Mouse (Mus musculus): ENCODE measurements at regions not wholly inside any gene's neighbourhood (a gene's known extent, or its start where the extent isn't known, plus 50 kb on each side); places are given as distances from the start of the nearest gene placed in this dataset.
"Not testable (repeated sequence)": the region's sequence is repeated elsewhere in the genome, so short reads cannot be mapped to it uniquely, and the experiment has no call there.

DNA sequence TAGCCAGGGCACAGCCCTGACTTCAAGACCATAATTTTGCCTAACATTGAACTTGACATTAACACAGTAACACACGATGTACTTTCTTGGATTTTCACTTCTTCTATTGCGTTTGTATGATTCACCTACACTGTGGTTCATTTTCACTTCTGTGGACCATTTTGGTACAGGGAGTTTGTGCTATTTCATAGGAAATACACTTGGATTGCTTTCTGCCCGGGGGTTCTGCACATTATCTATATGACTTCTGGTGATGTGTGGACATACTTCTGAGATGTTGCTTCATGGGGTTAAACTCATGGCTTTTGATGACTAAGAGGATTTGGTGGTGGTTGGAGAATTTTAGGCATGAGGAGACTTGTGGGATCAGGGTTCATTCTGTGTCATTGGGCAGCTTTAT is 640.4 kb upstream of the Gm19410 start:
- no peak for DNase-seq

DNA sequence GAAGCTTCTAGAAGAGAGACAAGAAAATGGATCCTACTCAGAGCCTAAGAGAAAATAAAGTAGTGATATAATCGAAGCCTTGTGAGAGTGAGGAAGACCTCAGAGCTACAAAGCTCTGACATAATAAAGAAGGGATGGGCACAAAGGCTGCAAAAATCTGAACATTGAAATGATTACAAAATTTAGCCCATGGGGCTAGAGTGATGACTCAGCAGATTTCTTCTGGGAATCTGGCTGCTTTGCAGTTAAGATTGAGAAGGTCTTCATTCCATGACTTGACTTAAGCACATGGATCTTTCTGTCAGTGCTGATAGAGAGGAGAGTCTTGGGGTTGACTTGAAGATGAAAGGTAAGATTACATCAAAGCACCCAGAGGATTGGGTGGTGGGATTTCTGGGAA is 633.3 kb upstream of the Gm19410 start:
- no peak for DNase-seq

DNA sequence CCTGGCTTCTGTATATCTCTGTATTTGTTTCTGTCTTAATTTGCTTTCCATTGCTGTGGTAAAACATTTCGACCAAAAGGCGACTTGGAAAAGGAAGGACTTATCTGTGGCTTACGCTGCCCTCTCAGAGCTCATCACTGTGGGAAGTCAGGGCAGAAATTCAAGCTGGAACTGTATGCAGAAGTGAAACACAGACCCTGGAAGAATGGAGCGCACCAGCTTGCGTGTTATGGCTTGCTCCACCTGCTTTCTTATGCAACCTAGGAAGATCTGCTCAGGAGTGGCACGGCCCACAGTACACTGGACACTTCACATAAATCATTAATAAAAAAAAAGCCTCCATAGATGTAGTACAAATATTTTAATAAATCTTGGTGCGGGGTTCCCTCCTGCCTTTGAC is 630.0 kb upstream of the Gm19410 start:
- no peak for DNase-seq

DNA sequence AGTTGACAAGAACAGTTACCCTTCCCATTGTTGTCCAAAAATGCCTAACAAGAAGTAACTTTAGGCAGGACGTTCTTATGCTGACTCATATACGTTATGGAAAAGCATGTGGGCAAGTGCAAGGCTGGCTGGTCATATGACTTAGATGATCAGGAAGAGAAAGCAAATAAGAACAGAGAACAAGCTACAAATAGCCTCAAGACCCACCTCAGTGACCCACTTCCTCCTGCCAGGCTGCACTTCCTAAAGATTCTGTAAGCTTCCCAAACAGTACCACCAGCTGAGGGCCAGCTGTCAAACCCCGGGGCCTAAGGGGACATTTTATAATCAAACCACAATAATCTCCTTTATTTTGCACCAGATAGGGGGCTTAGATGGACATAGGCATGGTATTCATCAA is 628.9 kb upstream of the Gm19410 start:
- DNase-seq, result no peak

DNA sequence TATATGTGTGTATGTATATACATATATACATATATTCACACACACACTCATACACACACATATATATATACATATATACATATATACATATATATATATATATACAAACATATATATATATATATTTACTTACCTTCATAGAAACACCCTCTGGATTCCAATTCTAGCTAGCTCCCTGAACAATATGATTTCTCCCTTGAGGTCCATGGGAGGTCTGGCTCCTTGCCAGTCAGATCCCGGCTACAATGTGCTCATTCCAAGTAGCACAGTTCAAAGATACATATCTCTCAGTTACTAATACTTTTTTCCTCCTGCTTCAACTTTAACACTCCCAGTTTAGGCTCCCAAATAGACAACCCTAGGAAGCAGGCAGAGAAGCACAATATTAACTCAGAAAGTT is 624.8 kb upstream of the Gm19410 start:
- DNase-seq, result no peak

DNA sequence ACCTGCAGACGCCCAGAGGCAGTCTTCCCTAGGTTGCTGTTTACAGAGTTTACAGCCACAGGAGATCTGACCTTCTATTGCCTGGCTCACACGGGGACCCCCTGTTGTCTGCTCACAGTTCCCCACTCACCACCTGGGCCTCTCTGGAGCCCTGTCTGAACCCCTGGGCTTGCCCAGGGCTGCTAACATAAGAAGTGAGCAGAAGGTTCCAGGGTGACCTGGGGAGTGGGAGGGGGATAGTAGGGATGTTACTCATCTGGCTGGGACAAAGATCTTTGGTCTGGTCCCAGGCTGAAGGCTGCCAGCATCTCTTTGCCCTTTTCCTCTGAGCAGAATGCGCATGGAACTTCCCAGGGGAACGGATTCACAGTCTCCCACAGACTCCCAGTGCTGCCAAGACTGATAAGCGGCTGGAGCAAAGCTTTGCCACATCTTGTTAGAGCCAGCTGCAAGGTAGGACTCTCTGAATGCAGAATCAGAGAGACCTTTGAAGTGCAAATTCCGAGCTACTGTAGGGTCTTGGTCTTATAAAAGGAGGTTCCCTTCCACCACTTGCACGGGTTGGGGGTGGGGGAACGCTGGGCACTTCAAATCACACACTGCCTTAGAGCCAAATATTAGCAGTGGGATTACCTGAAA is 622.5 kb upstream of the Gm19410 start:
- no peak for DNase-seq

DNA sequence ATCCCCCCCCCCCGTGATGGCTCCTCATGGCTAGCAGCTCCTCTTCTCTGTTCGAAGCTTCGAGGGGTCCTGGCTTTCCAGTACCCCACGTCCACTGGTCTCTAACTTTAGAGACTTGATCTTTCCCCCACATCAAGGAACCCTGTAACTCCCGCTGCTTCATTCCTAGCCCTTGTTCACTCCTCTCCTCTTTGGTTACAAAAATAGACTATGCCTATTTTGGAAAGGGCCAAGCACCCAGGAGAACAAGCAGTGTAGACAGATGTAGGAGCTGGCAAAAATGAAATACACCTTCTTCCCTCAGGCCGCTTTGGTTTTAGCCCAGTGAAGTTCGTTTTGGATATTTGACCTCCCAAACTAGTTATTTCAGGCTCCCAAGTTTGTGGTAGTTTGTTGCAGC is 621.9 kb upstream of the Gm19410 start:
- no peak for DNase-seq

DNA sequence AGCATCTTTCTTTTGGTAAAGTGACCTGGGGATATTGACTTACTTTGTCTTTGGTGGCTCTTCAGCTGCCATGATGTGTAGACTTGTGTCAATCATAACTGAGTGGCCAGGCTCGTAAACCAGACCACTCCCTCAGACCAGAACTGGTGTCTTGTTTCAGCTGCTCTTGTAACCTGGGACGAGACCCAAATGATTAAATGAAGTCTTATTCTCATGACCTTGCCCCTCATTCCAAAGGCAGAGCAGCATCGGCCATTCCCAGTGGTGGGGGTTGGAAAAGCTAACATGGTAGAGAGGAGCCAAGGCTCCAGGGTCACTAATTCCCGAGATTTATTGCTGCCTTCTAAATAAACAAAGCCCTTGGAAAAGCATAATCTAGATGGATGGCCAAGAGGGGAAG is 621.2 kb upstream of the Gm19410 start:
- DNase-seq, result no peak

DNA sequence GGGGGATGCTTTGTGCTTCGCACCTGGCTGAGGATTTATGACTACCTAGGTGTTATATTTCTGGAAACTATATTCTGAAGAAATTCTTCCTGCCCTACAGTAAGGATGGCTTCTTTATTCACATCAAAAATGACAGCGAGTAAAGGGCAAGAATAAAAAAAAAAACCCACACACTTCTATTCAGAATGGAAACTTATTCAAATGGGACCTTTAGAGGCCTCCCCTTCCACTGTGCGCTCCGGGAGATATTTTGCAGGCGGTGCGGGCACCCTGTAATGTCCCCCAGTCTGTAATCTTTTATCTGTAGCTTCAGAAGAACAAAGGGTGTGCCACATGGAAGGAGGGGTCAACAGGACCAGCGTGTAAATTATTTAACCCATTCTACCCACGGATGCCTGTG is 618.1 kb upstream of the Gm19410 start:
- DNase-seq, result no peak

DNA sequence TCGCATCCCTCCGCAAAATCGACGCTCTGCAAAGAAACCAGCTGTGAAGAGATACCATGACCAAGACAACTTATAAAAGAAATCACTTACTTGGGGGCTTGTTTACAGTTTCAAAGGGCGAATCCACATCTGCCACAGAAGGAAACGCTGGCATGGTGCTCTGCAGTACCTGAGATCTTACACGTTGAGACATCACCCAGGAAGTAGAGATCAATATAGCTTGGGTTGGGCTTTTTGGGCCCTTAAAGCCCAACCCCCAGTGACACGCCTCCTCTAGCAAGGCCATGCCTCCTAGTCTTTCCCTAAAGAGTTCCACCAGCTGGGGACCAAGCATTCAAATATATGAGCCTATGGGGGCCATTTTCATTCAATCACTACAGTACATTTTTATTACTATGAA is 617.6 kb upstream of the Gm19410 start:
- DNase-seq, result no peak

DNA sequence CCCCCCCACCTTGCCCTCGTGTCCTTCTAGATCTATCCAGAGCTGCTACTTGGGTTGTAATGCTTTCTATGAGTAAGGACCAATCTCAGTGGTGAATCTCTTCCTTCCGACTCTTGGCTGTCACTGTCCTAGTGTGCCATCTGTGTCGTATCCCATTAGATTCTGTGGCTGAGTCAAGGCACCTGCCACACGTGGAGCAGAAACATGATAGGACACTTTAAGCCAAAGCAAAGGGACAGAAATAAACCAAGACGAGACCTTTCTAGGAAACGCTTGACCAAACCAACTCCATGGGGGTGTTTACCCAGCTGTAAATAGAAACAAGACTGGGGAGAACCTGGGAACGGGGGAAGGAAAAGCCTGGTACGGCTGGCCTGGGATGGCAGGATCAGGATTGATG is 613.0 kb upstream of the Gm19410 start:
- no peak for DNase-seq

DNA sequence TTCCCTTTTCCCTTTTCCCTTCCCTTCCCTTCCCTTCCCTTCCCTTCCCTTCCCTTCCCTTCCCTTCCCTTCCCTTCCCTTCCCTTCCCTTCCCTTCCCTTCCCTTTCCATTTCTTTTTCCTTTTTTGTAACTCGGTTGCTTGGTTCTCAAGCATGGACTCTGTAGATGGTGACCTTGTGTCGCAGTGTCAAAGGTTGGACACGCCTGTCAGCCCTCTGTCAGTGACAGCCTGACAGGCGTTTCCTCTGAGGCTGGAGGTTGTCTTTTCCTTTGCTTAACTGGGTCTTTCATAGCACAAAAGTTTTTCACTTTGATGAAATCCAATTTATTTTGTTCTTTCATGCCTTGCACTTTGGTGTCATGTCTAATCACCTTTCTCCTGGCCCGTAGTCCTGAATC is 609.3 kb upstream of the Gm19410 start:
- no peak for DNase-seq

DNA sequence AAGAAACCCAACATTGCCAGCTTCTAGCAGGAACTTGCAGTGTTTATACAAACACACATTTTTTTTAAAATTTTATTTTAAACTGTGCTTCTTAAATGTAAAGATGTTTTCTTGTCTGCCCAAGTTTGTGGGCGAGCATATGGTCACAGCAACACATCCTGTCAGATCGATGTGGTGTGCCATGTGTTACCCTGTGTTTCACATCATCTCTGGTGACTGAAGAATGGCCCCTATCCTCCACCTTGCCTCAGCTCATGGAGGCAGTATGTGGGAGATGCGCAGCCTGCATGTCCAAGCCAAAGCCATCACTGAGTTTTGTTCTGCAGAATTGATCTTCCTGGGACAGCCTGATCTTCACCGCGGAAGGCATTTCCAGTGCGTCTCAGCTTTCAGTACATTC is 607.9 kb upstream of the Gm19410 start:
- DNase-seq, result no peak

DNA sequence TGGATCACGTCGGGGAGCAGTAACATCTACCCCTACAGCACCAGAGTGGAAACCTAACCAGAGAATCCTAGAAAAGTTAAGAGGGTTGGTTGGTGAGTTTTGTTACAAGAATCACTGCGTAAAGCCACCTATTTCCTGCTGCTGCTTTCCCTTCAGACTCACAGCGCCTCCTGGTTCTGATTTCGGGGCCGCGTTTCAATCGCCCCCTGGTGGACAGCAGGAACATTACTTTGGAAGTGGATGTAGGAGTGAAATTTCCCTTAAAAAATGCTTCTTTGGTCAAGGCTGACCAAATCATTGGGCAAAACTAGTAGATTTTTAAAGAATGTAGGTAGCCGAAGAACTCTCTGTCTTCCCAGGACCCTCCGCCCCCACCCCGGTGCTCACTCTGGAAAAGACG is 606.3 kb upstream of the Gm19410 start:
- DNase-seq, result peak; percentile 64

DNA sequence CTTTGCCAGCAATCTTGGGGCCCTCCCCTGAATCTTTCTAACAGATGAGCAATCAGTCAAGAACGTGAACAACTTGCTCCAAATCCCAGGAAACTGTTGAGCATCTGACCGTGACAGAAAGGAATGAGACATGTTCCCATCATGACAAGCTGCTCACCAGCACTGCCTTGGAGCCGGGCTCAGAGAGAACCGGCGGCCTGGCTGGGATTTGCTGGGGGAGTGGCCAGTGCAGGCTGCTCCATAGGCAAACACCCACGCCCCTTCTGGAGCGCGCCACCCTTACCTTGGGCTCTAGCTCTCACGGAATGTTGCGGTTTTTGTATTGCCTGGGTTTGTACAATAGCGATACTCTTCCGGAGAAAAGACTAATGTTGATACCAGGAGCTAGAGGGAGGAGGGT is 605.4 kb upstream of the Gm19410 start:
- DNase-seq, result no peak

DNA sequence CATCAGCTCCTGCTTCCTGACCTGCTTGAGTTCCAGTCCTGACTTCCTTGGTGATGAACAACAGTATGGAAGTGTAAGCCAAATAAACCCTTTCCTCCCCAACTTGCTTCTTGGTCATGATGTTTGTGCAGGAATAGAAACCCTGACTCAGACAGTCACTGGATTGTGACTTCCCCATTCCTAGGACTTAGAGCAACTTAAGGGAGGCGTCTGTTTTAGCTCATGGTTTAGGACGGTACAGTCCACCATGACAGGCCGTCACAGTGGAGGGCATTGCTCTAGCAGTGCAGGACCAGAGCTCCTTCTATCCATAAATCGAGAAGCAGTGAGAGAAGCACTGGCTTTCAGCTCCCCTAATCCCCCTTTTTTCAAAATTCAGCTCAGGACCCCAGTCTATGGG is 603.4 kb upstream of the Gm19410 start:
- DNase-seq, result not testable (repeated sequence)

DNA sequence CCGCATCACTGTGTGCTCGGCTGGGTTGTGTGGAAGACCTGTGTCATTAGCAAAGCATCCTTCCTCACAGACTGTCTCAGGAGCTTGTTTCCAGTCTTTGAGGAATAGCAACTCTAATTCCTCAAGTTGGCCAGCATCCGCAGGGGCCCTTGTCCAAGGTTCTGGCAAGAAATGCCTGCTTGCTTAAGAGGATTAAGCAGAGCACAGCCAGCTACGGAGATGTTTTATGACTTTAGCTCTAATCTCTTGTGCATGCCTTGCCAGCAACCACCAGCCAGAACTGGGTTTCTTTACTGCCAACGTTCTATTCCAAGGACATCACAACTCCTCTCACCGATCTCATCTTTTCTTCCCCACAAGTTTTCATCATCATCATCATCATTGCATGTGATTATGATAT is 599.0 kb upstream of the Gm19410 start:
- no peak for DNase-seq

DNA sequence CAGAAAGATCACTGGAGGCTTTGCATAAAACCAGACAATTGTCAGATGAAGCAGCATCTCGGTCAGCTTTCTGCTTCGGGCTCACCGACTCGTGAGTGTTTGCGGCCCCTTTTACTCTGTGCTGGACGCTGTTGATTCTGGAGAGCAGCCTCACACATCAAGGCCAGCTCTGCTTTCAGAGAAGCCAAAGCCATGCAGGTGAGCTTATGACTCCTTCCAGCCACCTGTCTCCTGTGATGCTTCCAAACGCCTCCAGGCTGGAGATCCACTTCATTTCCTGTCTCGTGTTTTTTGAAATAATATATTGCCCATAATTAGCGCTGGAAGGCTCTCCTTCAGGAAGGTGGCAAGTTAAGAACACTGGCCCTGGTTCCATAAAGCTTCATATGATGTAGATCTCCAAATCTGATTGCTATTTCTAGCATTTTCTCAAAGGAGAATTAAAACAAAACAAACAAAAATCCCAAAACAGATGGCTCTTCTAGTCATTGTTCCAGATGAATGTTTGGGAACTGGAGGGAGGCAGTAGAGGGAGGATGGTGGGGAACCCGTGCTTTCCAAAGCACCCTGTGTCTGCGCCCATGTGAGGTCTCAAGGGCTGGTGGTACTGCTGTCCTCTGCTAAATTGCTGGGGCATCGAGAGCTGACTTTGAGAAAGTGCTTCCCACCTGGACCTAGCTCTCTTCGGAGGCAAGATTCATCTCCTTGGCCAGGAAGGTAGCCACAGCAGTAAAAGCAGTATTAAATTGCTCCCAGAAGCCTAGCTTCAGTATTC is 593.9 kb upstream of the Gm19410 start:
- no peak for DNase-seq

DNA sequence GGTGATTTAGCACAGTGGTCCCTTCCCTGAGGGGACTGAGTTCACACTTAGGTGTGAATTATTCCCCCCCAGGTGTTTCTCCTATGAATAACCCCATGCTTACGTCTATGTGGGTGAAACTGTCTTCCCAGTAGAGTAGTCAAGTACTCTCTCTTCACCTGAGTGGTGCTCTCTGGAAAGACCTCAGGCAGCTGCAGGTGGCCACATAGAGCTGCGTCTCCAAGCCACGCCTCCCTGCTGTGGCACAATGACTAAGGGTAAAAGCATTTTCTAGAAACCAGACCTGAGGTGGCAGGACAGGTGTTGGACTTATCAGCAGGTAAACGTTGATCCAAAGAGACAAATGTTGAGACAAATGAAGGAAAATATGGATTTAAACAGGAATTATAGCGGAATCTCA is 588.3 kb upstream of the Gm19410 start:
- DNase-seq, result no peak

DNA sequence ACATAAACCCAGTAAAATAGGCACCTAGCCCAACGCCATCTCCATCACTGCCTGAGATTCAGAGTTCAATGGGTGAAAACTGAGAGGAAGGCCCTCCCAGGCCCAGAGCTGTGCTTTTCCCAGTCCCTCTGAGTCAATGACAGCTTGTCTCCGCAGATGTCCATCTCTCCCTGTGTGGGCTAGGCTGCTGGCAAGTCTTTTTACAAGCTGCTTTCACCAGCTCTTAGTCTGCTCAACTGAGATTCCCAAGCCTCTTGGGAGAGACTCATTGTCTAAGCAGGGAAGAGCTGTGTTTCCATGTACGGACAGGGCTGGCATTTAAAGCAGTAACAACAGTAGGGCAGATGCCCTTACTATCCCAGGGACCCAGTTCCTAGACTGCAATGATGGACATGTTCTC is 585.5 kb upstream of the Gm19410 start:
- DNase-seq, result peak; percentile 25

DNA sequence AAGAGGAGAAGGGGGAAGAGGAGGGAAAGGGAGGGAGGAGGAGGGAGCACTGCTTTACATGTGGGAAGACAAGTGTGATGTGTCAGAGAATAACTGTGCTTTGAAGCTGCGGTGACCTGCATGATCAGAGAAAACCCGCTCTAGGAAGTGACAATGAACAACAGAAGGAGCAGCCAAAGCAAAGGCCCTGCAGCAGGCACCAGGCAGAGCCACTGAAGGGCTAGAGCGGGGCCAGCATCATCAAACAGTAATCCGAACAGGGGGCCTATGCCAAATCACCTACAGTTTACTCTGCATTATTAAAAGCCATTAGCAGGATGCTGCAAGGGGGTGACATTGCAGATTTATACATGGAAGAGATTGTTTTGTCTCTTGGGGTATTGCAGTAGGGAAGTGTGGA is 583.4 kb upstream of the Gm19410 start:
- no peak for DNase-seq

DNA sequence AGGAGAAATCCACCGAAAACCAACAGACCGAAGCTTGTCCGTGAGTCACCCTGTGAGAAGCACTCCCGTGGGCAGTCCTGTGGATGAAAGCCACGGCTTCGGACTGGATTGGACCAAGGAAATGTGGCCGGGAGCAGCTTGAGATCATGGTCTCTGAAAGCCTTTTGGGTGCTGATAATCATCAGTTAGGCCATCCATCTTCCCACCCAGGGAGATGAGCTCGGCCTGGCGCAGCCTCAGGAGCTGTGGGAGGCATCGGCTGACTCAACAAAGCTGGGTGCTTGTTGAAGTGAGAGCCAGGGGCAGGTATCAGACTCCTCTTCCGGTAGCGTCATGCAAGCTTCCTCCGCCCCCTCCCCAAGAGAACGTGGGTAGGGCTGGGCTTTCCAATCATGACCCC is 582.2 kb upstream of the Gm19410 start:
- no peak for DNase-seq

DNA sequence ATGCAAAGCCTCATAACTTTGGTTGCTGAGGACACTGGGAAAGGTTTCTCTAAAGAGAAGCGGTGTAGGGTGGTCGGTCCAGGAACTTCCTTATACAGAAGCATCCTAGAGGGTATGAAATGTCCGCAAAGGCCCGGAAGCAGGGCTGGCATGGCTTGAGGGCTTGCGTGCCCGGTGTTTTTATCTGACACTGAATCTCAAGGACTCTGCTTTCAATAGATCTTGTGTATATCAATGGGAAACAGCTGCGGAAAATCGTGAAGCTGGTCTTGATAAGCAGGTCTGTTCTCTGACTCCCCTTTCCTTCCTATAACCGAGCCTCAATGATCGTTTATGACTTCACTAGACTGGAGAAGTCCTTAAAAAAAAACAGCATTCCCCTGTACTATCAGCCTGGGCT is 580.4 kb upstream of the Gm19410 start:
- DNase-seq, result no peak

DNA sequence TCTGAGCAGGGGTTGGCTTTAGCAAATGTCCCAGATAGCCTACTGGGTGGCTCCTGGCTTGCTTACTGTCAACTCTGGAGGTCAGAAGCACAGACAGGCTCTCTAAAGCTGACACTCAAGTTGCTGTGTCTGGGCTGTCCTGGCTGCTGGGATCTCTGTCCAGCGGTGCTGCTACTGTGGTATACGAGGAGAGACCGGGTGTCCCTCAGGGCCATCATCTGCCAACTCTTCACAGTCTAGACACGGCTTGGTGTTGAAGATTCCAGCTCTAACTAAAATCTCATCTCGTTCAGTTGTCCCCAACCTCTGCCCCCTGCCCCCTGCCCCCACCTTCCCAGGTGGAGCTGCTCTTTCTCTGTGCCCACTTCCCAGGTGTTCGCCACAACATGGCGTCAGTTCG is 577.1 kb upstream of the Gm19410 start:
- DNase-seq, result no peak

DNA sequence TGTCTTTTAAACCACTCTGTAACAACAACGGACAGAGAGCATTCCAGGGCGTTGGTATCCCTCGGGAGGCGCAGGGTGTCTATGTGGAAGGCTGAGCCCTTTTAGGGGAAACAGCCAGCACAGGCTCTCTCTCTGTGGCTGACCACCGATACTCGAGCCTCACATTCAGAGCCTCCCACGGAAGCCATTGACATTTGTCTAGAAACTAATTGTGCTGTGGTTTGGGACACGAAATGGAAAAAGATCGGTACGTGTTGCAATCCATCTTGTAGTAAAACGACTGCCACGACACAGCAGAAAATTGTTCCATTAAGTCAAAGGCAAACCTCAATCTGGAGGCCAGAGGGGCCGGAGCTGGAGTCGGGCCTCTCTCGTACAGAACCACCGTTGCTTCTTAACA is 575.9 kb upstream of the Gm19410 start:
- DNase-seq, result no peak
